Mouse (Mus musculus) heart, embryonic 11.5 days (tissue): ENCODE measurements around the gene Rab5if. TPM values are rescaled to one million over a fixed set of nuclear protein-coding genes. Genes with fewer than 3 reads are reported as not detected.

ENCODE experiments used
- ATAC-seq: fragments of 200-750 bp; cut with Nextera tagmentation; replicated peaks from 2 replicates; pipeline ENCODE4 v1.8.0; 2017; ENCODE audit warnings: moderate library complexity; ENCODE audit not compliant: insufficient number of reproducible peaks, low FRiP score, low TSS enrichment
- H3K27ac ChIP-seq: fragments of 300-500 bp; sonication (generic); 2 replicates; pipeline ENCODE4 v1.5.1; 2014; ENCODE audit warnings: mild to moderate bottlenecking, low read depth, low read length
- H3K27me3 ChIP-seq: fragments of 300-500 bp; sonication (generic); 2 replicates; pipeline ENCODE4 v1.6.1; 2014; ENCODE audit warnings: mild to moderate bottlenecking, low read length, mixed read lengths; ENCODE audit not compliant: control insufficient read depth, insufficient read depth
- H3K36me3 ChIP-seq: fragments of 300-500 bp; sonication (generic); 2 replicates; pipeline ENCODE4 v1.6.1; 2014; ENCODE audit warnings: mild to moderate bottlenecking, low read length, moderate library complexity, mixed read lengths; ENCODE audit not compliant: control insufficient read depth, insufficient read depth
- H3K4me1 ChIP-seq: fragments of 300-500 bp; sonication (generic); 2 replicates; pipeline ENCODE4 v1.6.1; 2014; ENCODE audit warnings: low read length; ENCODE audit not compliant: control insufficient read depth, insufficient read depth
- H3K4me2 ChIP-seq: fragments of 300-500 bp; sonication (generic); 2 replicates; pipeline ENCODE4 v1.6.1; 2014; ENCODE audit warnings: mild to moderate bottlenecking, moderate library complexity
- H3K4me3 ChIP-seq: fragments of 300-500 bp; sonication (generic); 2 replicates; pipeline ENCODE4 v1.5.1; 2014; ENCODE audit warnings: low read depth, low read length
- H3K9ac ChIP-seq: fragments of 300-500 bp; sonication (generic); 2 replicates; pipeline ENCODE4 v1.6.1; 2014; ENCODE audit warnings: mild to moderate bottlenecking, low read depth, low read length, moderate library complexity
- H3K9me3 ChIP-seq: fragments of 300-500 bp; sonication (generic); replicated peaks from 2 replicates; pipeline ENCODE4 v1.6.1; 2016; ENCODE audit warnings: low read length; ENCODE audit not compliant: control insufficient read depth
- WGBS: fragments of 180-500 bp; shearing (Covaris S2); extraction: QIAGEN DNeasy Blood & Tissue Kit; methylation state at CpG from one replicate; pipeline ENCODE4 v1.1.7; 2014; ENCODE audit not compliant: insufficient replicate concordance; 5-methylcytosine and 5-hydroxymethylcytosine counted together
- polyA plus RNA-seq: library from polyadenylated mRNA; unstranded; fragments of >200 nt; fragmentation: Nextera tagmentation; extraction: Ambion mirVana; gene quantifications from 2 replicates; pipeline ENCODE4 v1.2.1, GENCODE M21; 2014

The Rab5if gene
- polyA plus RNA-seq, 1 experiment from 2014 or later = 191 TPM

DNA sequence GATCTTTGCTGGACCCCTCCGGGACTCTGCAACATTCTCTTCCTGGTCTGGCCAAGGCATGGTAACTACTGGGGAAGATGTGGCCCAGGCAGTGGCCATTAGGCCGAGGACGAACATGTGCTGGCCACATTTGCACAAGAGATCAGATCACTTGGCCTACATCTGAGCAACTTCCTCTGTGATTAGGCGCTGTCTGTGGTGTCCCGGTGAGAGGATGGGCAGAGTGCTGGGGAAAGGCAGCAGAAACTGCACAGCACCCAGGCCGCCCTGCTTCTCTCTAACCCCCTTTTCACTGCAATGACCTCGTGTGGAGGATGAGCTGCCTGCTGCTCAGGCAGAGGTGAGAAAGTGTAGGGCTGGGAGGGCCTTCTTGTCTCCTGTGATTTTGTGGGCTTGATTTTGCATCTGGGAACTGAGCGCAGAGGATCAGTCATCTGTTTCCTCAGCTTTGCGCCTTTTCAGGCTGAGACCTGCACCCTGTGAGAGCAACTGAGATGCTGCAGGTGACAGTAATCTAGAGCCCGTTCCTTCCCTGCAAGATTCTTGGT lies 23.2 kb downstream of the Rab5if start:
- no peak overlapping the region for H3K4me3 ChIP-seq
- H3K4me1 ChIP-seq = peaks cover 5% of the 10 kb centered on the region; the same call in 1 of the 2 replicates
- H3K27me3 ChIP-seq = peaks cover 3% of the 10 kb centered on the region; the same call in 1 of the 2 replicates
- no peaks in the 10 kb centered on the region for H3K36me3 ChIP-seq
- no peaks in the 10 kb centered on the region for H3K9me3 ChIP-seq
- no peak for ATAC-seq
- H3K4me2 ChIP-seq = no peak overlapping the region
- no peak overlapping the region for H3K9ac ChIP-seq
- H3K27ac ChIP-seq = no peak overlapping the region
- 74% methylated on average over 10 of the region's 10 CpGs for WGBS

DNA sequence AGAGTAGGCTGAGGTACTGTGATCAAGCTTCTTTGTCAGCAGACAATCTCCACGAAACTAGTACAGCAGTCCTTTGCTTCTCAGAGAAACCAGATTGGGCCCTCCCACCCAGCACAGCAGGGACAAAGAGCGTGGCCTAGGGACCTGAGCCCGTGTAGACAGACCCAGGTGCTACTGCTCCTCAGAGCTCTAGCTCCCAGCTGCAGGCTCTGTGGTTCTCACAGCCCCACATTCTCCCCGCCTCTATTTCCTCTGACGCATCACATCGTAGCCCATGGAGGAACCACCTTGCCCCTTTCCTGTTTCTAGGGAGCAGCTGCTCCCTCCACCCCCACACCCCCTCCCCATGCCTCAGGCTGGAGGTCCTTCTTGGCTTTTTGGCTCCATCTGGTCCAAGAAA lies 24.1 kb downstream of the Rab5if start, which contains the start of gene Sla2:
Gene Sla2 (minus strand): TSS at position 176 of the 400 bp plus-strand sequence.
- H3K36me3 ChIP-seq = no peaks in the 10 kb centered on the region
- H3K9ac ChIP-seq = no peak within 1 kb of the TSS
- no peaks in the 10 kb centered on the region for H3K9me3 ChIP-seq
- 55% methylated on average over 6 of the region's 6 CpGs for WGBS
- H3K27me3 ChIP-seq = peaks cover 1% of the 10 kb centered on the region; the same call in 1 of the 2 replicates
- H3K4me2 ChIP-seq = no peak within 1 kb of the TSS
- H3K27ac ChIP-seq = no peak within 1 kb of the TSS
- no peak for ATAC-seq
- no peak within 1 kb of the TSS for H3K4me3 ChIP-seq
- H3K4me1 ChIP-seq = peaks cover 5% of the 10 kb centered on the region; the same call in 1 of the 2 replicates

DNA sequence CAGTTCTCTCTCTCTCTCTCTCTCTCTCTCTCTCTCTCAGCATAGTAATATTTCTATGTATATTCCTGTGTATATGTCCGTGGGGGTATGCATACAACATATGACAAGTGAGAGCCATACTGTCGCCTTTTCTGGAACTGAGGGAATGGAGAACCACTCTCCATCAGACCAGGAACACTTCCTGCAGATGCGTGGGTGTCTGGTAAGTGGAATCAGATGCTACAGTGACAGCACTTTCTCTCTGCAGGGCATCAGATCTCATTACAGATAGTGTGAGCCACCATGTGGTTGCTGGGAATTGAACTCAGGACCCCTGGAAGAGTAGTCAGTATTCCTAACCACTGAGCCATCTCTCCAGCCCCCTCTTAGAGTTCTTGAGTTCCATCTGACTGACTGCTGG lies 25.6 kb downstream of the Rab5if start:
- Histone ChIP-seq H3K27me3 (no peaks in the 10 kb centered on the region), H3K27ac (no peak overlapping the region), H3K9me3 (no peaks in the 10 kb centered on the region), H3K4me2 (no peak overlapping the region), H3K36me3 (no peaks in the 10 kb centered on the region), H3K9ac (no peak overlapping the region), H3K4me3 (no peak overlapping the region), H3K4me1 (no peaks in the 10 kb centered on the region)
- ATAC-seq = no peak
- WGBS = 63% methylated on average over 3 of the region's 3 CpGs

DNA sequence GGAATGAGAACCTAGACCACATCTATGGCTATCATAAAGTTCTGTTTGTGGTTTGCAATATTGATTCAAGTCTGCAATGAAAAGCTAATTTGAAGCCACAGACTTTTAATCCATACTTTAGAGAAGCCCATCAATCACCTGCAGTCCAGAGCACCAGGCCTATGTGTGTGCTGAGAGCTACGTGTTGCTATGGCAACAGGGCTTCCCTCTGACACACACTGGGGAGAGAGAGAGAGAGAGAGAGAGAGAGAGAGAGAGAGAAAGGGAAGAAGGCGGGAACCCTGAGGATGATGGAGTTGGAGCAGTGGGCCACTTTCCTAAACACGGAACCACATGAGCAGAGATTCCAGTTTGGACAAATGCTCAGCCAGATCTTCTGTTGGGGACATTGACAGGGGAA lies 29.3 kb downstream of the Rab5if start:
- Histone ChIP-seq H3K27ac (no peak overlapping the region), H3K9ac (no peak overlapping the region), H3K36me3 (no peaks in the 10 kb centered on the region), H3K27me3 (no peaks in the 10 kb centered on the region), H3K4me1 (no peaks in the 10 kb centered on the region), H3K4me3 (no peak overlapping the region), H3K9me3 (no peaks in the 10 kb centered on the region), H3K4me2 (no peak overlapping the region)
- WGBS = 65% methylated on average over 3 of the region's 3 CpGs
- ATAC-seq = no peak

DNA sequence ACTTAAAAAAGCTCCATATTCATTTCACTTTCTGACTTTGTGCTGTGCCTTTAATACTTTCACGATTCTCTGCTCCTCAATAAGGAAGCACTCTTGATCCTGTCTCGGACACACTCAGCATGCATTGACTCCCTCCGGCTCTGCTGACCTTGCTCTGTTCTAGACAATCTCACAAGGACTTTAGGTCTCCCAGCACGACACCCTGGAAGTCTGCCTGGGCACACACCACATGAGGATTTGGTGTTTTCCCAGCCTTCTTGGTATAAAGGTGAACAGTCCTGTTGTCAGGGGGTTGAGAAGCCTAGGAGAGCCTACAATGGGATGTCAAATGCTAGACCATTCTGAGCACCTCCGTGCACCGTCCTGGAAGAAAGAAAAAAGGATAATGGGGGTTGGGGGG lies 29.9 kb downstream of the Rab5if start:
- no peak overlapping the region for H3K9ac ChIP-seq
- H3K4me2 ChIP-seq = no peak overlapping the region
- H3K4me3 ChIP-seq = no peak overlapping the region
- H3K36me3 ChIP-seq = no peaks in the 10 kb centered on the region
- no peaks in the 10 kb centered on the region for H3K27me3 ChIP-seq
- no peaks in the 10 kb centered on the region for H3K9me3 ChIP-seq
- H3K4me1 ChIP-seq = no peaks in the 10 kb centered on the region
- WGBS = 64% methylated on average over 6 of the region's 6 CpGs
- no peak for ATAC-seq
- H3K27ac ChIP-seq = no peak overlapping the region

DNA sequence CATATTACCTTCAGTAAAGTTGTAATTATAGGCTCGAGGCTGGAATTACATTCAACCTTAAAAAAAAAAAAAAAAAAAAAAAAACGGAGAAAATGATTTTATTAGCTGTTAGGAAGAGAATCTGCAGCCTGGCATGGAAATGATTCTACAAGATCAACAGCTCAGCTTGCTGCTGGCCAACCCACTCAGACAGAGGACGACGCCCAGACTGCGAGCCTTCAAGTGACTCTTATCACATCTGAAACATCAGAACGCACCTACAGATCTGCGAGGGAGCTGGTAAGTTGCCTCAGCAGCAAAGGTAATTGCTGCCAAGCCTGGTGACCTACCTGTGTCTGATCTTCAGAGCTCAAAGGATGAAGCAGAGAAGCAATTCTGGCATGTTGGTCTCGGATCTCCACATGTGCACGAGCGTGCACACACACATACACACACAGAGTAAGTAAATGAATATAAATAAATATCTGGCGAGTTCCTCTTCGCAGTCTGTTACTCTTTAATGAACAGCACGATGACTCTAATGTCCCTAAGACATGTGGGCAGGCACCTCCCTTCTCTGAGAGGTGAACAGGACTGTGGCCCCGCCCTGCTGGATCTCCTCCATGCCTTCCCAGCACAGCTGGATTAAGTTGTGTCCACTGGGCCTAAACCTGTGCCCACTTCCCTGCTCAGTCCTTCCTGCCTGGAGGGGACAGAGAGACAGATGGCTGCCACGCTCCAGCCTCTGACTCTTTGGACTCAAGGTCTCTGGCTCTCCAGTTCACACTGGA lies 31.8 kb downstream of the Rab5if start:
- WGBS = 72% methylated on average over 15 of the region's 15 CpGs
- Histone ChIP-seq H3K27ac (no peak overlapping the region), H3K36me3 (no peaks in the 10 kb centered on the region), H3K4me1 (no peaks in the 10 kb centered on the region; the same call in 1 of the 2 replicates), H3K9ac (no peak overlapping the region), H3K9me3 (no peaks in the 10 kb centered on the region), H3K4me3 (no peak overlapping the region), H3K4me2 (no peak overlapping the region), H3K27me3 (no peaks in the 10 kb centered on the region)
- ATAC-seq = no peak

DNA sequence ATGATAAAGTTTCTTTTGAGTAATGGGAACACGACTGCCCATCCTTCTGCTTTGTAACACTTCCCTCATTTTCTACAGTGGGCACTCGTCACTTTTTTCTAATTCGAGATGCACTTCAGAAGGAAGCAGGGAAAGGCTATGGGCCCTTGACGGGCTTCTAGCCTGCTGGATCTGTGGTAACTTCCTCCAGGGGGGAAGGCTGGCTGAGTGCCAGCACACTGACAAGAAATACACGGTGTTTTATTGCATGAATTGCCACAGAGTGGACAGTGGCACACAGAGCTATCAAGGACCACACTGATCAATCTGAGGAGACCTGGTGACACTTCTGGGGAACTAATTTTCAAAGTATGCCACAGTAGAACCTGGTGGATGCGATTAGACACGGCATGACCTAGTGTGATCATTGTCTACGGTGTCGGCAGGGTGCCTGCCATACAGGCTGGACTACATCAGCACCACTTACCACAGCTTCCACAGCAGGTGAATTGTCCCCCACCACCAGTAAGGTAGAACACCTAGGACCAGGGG lies 33.5 kb downstream of the Rab5if start:
- Histone ChIP-seq H3K9me3 (no peaks in the 10 kb centered on the region), H3K4me1 (no peaks in the 10 kb centered on the region; the same call in 1 of the 2 replicates), H3K27me3 (no peaks in the 10 kb centered on the region), H3K4me3 (no peak overlapping the region), H3K27ac (no peak overlapping the region), H3K36me3 (no peaks in the 10 kb centered on the region), H3K9ac (no peak overlapping the region), H3K4me2 (no peak overlapping the region)
- 65% methylated on average over 9 of the region's 9 CpGs for WGBS
- ATAC-seq = no peak

DNA sequence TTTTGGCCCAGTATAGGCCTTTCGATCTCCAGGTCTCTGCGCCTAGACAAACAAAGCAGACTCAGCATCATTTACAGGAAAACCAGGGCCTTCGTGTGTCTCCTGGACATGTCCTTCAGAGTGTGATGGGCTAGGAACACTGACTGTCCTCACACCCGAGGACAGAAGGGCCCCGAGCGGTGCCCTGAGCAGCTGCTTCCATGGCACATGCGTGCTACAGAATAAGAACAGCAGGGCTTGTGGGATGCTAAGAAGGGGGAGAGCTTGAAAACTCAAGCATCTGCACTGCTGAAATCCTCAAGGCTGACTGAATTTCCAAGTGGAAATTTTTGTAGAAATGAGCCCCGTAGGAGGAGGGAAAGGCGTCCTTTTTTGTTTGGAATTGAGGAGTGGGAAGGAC lies 34.1 kb downstream of the Rab5if start:
- H3K4me3 ChIP-seq = no peak overlapping the region
- H3K36me3 ChIP-seq = no peaks in the 10 kb centered on the region
- H3K27me3 ChIP-seq = no peaks in the 10 kb centered on the region
- no peak overlapping the region for H3K9ac ChIP-seq
- H3K4me2 ChIP-seq = no peak overlapping the region
- no peaks in the 10 kb centered on the region for H3K9me3 ChIP-seq
- WGBS = 81% methylated on average over 9 of the region's 9 CpGs
- no peaks in the 10 kb centered on the region; the same call in 1 of the 2 replicates for H3K4me1 ChIP-seq
- ATAC-seq = no peak
- no peak overlapping the region for H3K27ac ChIP-seq
